Mouse (Mus musculus): ENCODE measurements around the gene Dst.

Dst gene

GRCm38 (mm10) chr1:33989643-33990042 lies 81.6 kb downstream of the Dst start:
- no peak for DNase-seq

GRCm38 (mm10) chr1:33991067-33991466 lies 83.0 kb downstream of the Dst start:
- DNase-seq: no peak

DNA sequence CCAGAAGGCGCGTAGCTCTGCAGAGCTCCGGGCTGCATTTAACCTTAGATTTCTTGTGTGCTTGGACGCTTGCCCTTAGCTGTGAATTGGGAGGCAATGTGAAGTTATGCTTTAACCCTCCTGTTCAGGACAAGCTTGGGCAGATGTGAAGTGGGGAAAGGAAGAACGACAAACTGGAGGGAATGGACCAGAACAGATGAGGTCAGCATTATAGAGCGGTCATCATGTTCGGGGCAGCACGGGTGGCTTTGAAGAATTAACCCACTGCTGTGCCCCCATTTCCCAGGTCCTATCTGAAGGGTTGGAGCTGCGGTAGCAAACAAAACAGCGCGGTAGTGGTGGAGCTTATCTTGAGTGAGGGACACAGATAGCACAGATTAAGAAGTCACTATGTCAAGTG lies 84.8 kb downstream of the Dst start:
- no peak for DNase-seq

DNA sequence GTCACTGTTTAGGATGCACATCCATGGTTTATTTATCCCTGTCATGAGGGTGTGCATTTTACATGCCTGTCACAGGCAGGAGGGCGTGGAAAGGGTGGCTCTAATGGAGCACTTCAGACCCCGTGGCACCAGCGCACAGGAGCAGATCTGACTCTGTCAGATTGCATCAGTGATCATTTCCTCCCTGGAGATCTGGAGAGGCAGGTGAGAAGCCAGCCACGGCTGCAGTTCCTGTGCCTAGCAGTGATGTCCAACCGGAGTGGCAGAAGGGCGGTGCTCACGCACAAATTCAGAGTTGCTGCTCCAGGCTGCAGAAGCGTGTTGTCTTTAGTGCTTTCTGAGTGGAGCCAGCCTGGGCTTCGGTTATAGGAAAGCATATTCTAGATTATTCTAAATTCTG lies 86.2 kb downstream of the Dst start:
- no peak for DNase-seq

DNA sequence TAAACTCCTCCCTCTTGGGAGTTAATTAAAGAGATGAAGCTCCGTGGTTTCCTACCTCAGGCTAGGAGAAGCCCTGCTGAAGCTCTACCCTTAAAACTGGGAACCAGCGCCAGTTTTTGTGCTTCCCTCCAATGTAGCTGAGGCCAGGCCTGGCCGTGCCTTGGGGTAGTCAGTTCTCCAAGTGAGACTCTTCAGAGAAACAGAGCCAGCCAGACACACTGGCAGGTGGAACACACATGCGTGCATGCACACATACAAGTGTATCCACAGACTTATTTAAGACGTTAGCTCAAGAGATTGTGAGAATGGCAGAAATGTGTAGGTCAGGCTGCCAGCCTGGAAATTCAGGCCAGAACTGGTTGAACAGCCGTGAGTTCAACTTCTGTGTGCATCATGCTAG lies 87.4 kb downstream of the Dst start:
- no peak for DNase-seq

GRCm38 (mm10) chr1:33996105-33996887 lies 88.3 kb downstream of the Dst start:
- DNase-seq: no peak

- DNase-seq: peak; percentile 31
These were observed 94.3 kb downstream of the Dst start for GRCm38 (mm10) chr1:34002321-34002720.

DNA sequence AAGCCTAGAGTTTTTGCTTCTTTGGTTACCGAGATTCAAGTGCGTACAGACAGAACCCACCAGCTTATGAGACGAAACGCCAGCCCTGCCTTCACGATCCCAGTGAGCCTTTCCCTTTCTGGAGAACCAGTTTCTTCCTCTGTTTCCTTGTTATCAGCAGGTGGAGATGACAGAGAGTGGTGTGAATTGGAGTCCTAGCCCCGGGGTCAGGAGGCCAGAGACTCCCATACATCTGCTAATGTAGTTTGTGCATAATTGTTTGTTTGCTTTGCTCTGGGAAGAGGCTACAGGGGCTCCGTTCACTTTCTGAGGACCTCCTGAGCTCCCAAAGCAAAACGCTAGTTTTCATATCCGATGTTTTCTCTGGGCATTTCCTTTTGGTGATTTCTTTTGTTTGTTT lies 94.9 kb downstream of the Dst start:
- no peak for DNase-seq

DNA sequence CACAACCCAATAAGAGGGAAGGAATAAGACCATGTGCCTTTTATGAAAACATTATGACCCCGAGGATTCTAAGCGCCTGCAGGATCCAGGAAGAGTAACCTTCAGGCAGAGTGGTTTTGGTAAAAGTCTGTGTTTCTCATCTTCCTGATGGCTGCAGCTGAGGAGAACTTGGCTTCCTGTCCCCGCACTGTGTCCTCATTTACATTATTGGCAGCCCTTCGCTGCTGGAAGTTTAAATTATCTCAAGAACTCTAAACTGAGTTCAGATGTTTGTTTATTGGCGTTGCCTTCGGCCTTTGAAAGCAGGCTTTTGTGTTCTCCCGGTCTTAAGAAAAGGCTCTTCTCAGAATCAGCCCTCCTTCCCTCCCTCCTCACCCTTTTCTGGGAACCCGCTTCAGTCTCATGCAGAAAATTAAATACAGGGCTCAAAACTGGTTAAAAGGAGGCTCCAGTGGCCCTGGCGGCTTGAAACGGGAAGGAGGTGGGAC lies 97.3 kb downstream of the Dst start:
- no peak for DNase-seq

DNA sequence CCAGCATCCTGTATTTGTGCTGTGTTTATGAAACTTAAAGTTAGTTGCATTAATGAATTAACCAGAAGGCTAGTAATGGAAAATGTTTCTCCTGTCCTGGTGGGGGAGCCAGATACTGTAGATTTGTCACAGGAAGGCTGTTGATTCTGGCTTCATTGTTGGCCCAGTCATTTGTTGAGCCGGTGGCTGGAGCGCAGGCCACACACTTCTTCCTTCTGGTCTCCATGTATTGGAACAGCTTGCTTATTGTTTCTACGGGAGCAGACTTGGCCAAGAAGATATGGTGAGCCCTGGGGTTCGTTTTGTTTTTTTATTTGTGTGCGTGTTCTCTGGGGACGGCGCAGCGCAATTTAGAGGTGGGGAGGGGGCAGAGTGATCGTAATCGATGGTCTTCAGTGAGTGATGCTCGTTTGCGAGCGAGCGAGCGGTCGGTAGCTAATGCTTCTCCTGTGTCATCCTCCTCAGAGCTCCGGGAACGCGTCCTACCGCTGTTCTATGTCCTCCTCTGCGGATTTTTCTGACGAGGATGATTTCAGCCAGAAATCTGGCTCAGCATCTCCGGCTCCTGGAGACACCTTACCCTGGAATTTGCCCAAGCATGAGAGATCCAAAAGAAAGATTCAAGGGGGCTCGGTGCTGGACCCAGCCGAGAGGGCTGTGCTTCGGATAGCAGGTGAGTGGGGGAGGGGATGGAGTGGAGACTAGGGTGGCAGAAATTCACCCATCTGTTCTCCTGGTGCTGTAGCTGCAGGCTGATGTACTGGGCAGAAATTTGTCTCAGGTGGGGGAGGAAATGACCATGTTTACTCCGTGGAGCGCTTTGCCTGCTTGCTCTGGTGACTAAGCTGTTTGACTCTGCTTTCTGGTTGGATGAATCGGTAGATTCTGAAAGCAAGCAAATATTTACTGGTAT lies 98.0 kb downstream of the Dst start:
- DNase-seq: peak; percentile 84

- DNase-seq: no peak
These were observed 98.9 kb downstream of the Dst start for GRCm38 (mm10) chr1:34006828-34007361.

GRCm38 (mm10) chr1:34007379-34007778 lies 99.4 kb downstream of the Dst start:
- peak; percentile 43 for DNase-seq

GRCm38 (mm10) chr1:34011051-34011677 lies 103.1 kb downstream of the Dst start:
- DNase-seq: peak; percentile 81

GRCm38 (mm10) chr1:34011821-34012271 lies 103.8 kb downstream of the Dst start:
- DNase-seq: no peak

DNA sequence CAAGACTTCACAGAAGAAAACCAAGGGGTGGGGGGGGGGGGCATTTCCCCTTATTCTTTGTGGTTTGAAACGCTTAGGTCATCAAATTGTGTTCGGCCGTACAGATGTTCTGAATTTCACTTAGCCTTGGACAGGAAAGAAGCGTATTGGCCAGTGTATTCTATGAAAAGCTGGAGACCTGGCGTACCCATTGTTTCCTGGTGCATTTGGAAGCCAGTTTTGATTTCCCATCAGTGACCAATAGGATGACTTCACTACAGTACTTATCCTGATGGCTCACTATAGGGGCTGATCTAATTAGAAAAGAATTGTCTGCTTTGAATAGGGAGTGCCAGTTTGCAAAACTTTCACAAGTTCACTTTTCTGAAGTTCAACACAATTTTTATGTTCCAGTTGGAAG lies 105.5 kb downstream of the Dst start:
- no peak for DNase-seq

DNA sequence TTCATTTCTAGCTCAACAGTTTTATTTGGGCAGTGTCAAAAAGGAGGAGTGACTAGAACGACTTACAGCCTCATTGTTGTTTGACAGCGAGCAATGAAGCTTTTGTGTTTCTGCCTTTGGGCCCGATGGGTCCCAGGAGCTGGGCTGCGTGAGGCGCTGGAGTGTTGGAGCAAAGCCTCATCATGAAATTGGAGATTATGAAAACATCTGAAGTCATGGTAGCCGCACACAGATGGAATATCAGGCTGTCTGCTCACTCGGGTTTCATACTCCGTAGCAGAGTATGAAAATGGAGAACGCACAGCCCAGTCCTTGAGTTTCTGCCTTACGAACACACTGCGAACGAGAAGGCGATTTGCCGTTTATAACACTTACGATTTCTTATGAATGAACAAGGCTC lies 108.8 kb downstream of the Dst start:
- DNase-seq: no peak

DNA sequence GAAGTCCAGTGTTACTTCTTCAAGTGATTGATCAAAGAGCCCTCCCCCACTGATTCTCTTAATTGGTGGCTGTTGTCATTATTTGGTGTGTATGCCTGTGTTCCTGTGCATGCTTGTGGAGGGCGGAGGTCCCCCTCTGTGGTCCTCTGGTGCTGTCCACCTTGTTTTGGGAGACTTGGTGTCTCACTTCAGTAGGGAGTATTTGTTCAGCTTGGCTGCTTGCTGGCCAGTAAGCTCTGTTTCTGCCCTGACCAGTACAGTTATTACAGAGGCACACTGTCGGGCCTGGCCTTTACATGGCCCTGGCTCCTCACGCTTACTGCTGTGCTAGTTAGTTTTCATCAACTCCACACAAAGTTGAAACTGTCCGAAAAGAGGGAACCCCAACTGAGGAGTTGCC lies 109.3 kb downstream of the Dst start:
- no peak for DNase-seq

DNA sequence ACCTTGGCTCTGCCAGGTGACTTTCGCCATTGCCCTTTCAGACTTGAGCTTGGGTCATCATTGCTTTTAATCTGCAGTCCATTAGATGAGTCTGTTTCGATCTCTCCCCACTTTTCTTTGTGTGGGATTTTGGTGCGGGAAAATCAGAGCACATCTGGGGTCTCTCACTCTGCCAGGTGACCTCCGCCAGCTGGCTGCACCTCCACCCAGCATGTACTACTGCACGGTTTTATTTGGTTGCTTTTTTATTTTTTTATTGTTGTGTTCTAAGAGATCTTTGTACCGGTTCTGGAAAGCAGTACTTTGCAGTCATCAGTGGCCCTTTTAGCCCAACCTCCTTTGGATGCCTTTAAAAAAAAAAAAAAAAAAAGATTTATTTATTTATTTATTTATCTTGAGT lies 112.6 kb downstream of the Dst start:
- no peak for DNase-seq

- DNase-seq: no peak
These were observed 113.5 kb downstream of the Dst start for GRCm38 (mm10) chr1:34021574-34021973.

- DNase-seq: no peak
These were observed 115.1 kb downstream of the Dst start for GRCm38 (mm10) chr1:34023154-34023553.

DNA sequence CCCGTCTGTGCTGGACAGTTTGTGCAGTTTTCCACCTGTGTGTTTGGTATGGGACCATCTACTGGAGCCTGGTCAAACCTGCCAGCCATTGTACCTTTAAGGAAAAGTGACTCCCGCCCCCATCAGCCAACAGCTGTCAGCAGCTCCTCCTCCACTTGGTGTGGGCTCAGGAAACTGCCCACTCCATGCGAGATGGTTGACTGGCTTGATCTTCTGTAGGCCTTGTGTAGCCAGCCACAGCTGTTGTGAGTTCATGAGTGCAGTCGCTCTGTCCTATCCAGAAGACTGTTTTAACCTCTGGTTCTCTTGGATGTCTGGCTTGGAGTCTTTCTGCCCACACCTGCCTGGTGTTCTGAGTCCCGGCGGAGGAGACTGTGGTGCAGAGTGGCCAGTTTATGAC lies 117.9 kb downstream of the Dst start:
- no peak for DNase-seq

GRCm38 (mm10) chr1:34028722-34029121 lies 120.7 kb downstream of the Dst start:
- DNase-seq: no peak

All from lung, postnatal 10 days (tissue).